Mouse (Mus musculus): ENCODE data around the gene Kremen1. TPM values are rescaled to one million over a fixed set of nuclear protein-coding genes. Genes with fewer than 3 reads are reported as not detected.

Gene Kremen1
- polyA plus RNA-seq, 1 experiment from 2014 or later = 17.2 TPM

Other genes with a start within 250 kb of the Kremen1 start
- 4.1 and 4.6 TPM in 2 replicates for gene Rasl10a, start 203.4 kb downstream of the Kremen1 start, polyA plus RNA-seq (2014; fragmentation: Nextera tagmentation; extraction: Ambion mirVana)
- 30.2 and 47.3 TPM in 2 replicates for gene Gas2l1, start 196.2 kb downstream of the Kremen1 start, polyA plus RNA-seq (2014; fragmentation: Nextera tagmentation; extraction: Ambion mirVana)
- gene Rhbdd3, start 162.6 kb downstream of the Kremen1 start, polyA plus RNA-seq (2014; fragmentation: Nextera tagmentation; extraction: Ambion mirVana) = 25.5 and 29.0 TPM in 2 replicates
- gene Ewsr1, start 162.3 kb downstream of the Kremen1 start, polyA plus RNA-seq (2014; fragmentation: Nextera tagmentation; extraction: Ambion mirVana) = 506 and 517 TPM in 2 replicates
- 141 and 178 TPM in 2 replicates for gene Emid1, start 109.3 kb downstream of the Kremen1 start, polyA plus RNA-seq (2014; fragmentation: Nextera tagmentation; extraction: Ambion mirVana)
- gene Znrf3, start 183.3 kb upstream of the Kremen1 start, polyA plus RNA-seq (2014; fragmentation: Nextera tagmentation; extraction: Ambion mirVana) = 20.6 and 21.1 TPM in 2 replicates